Mouse (Mus musculus): ENCODE data around the gene 1700001J03Rik. TPM values are rescaled to one million over a fixed set of nuclear protein-coding genes. Genes with fewer than 3 reads are reported as not detected.
"Not testable (repeated sequence)": the region's sequence is repeated elsewhere in the genome, so short reads cannot be mapped to it uniquely, and the experiment has no call there.

The 1700001J03Rik gene
- total RNA-seq (2014; rRNA removed) (not detected in 2 replicates), polyA plus RNA-seq (2015; fragmentation: Nextera tagmentation; extraction: Ambion mirVana) (not detected in 2 replicates)

GRCm38 (mm10) chr5:146185204-146185603 is at the start of gene 1700001J03Rik:
Gene 1700001J03Rik, minus strand, starts transcription at chr5:146185304.
- not testable (repeated sequence) for H3K4me1 ChIP-seq (ENCODE audit: insufficient read depth); H3K27ac ChIP-seq (ENCODE audit: low read depth, low read length); H3K4me3 ChIP-seq (ENCODE audit: low read depth, low read length); H3K9ac ChIP-seq; DNase-seq; ATAC-seq; H3K9me3 ChIP-seq (ENCODE audit: low read length); H3K4me2 ChIP-seq (ENCODE audit: low read depth); H3K36me3 ChIP-seq (ENCODE audit: insufficient read depth); H3K27me3 ChIP-seq (ENCODE audit: insufficient read depth, low read length)
- 74% methylated on average over 4 of the region's 4 CpGs for WGBS

GRCm38 (mm10) chr5:146234336-146234735 is 49.2 kb upstream of the 1700001J03Rik start:
- no peak for DNase-seq
- H3K36me3 ChIP-seq (ENCODE audit: insufficient read depth), result no peaks in the 10 kb centered on the region
- no peaks in the 10 kb centered on the region for H3K27me3 ChIP-seq (ENCODE audit: insufficient read depth, low read length)
- H3K4me2 ChIP-seq (ENCODE audit: low read depth), result no peak overlapping the region
- no peak overlapping the region for H3K27ac ChIP-seq (ENCODE audit: low read depth, low read length)
- H3K9ac ChIP-seq, result no peak overlapping the region
- 88% methylated on average over 1 of the region's 1 CpGs for WGBS
- 0 out of 2 replicates have a peak, but pooled peaks cover 5% of the 10 kb centered on the region for H3K4me1 ChIP-seq (ENCODE audit: insufficient read depth)
- ATAC-seq, result no peak
- no peak overlapping the region for H3K4me3 ChIP-seq (ENCODE audit: low read depth, low read length)
- no peak for TF ChIP-seq CTCF (IDR thresholded peaks at IDR 0.05; ENCODE audit: low read depth)
- H3K9me3 ChIP-seq (ENCODE audit: low read length), result no peaks in the 10 kb centered on the region

GRCm38 (mm10) chr5:146232816-146233215 is 47.7 kb upstream of the 1700001J03Rik start:
- Histone ChIP-seq H3K9ac (peak overlapping the region; percentile 79; the same call in 1 of the 2 replicates), H3K4me3 (ENCODE audit: low read depth, low read length) (peak overlapping the region; percentile 78), H3K4me2 (ENCODE audit: low read depth) (peak overlapping the region; percentile 73), H3K4me1 (ENCODE audit: insufficient read depth) (0 out of 2 replicates have a peak, but pooled peaks cover 5% of the 10 kb centered on the region), H3K27me3 (ENCODE audit: insufficient read depth, low read length) (no peaks in the 10 kb centered on the region), H3K9me3 (ENCODE audit: low read length) (no peaks in the 10 kb centered on the region), H3K36me3 (ENCODE audit: insufficient read depth) (no peaks in the 10 kb centered on the region), H3K27ac (ENCODE audit: low read depth, low read length) (no peak overlapping the region)
- ATAC-seq, result no peak
- no peak for TF ChIP-seq CTCF (IDR thresholded peaks at IDR 0.05; ENCODE audit: low read depth)
- no peak for DNase-seq
- 32% methylated on average over 11 of the region's 11 CpGs for WGBS

- H3K36me3 ChIP-seq (ENCODE audit: insufficient read depth), result no peaks in the 10 kb centered on the region
- ATAC-seq, result no peak
- DNase-seq, result no peak
Measured at GRCm38 (mm10) chr5:146232056-146232675, 47.1 kb upstream of the 1700001J03Rik start.

GRCm38 (mm10) chr5:146231655-146231996 is 46.5 kb upstream of the 1700001J03Rik start:
- peak; percentile 37 for DNase-seq
- no peak for ATAC-seq

More at GRCm38 (mm10) chr5:146232056-146232675, 47.1 kb upstream of the 1700001J03Rik start:
- Histone ChIP-seq H3K9ac (peak overlapping the region; percentile 79), H3K4me2 (ENCODE audit: low read depth) (peak overlapping the region; percentile 73), H3K27ac (ENCODE audit: low read depth, low read length) (no peak overlapping the region), H3K9me3 (ENCODE audit: low read length) (no peaks in the 10 kb centered on the region), H3K4me3 (ENCODE audit: low read depth, low read length) (peak overlapping the region; percentile 78), H3K4me1 (ENCODE audit: insufficient read depth) (0 out of 2 replicates have a peak, but pooled peaks cover 5% of the 10 kb centered on the region), H3K27me3 (ENCODE audit: insufficient read depth, low read length) (no peaks in the 10 kb centered on the region)
- TF ChIP-seq CTCF (IDR thresholded peaks at IDR 0.05; ENCODE audit: low read depth), result no peak
- 25% methylated on average over 6 of the region's 6 CpGs for WGBS

GRCm38 (mm10) chr5:146230864-146231654 is 46.0 kb upstream of the 1700001J03Rik start, which contains the start of gene Cdk8:
Gene Cdk8, plus strand, starts transcription at chr5:146231230.
- WGBS, result under 1% methylated on average over 74 of the region's 102 CpGs
- H3K4me2 ChIP-seq (ENCODE audit: low read depth), result peak within 1 kb of the TSS; percentile 73
- no peak for TF ChIP-seq CTCF (IDR thresholded peaks at IDR 0.05; ENCODE audit: low read depth)
- H3K9me3 ChIP-seq (ENCODE audit: low read length), result no peaks in the 10 kb centered on the region
- peak within 1 kb of the TSS; percentile 78 for H3K4me3 ChIP-seq (ENCODE audit: low read depth, low read length)
- ATAC-seq (peak; percentile 95), DNase-seq (peak; percentile 98)
- H3K9ac ChIP-seq, result peak within 1 kb of the TSS; percentile 79
- H3K36me3 ChIP-seq (ENCODE audit: insufficient read depth), result no peaks in the 10 kb centered on the region
- 0 out of 2 replicates have a peak, but pooled peaks cover 5% of the 10 kb centered on the region for H3K4me1 ChIP-seq (ENCODE audit: insufficient read depth)
- H3K27me3 ChIP-seq (ENCODE audit: insufficient read depth, low read length), result no peaks in the 10 kb centered on the region
- peak within 1 kb of the TSS; percentile 94 for H3K27ac ChIP-seq (ENCODE audit: low read depth, low read length)

More at GRCm38 (mm10) chr5:146231655-146231996, 46.5 kb upstream of the 1700001J03Rik start:
- Histone ChIP-seq H3K4me3 (ENCODE audit: low read depth, low read length) (peak overlapping the region; percentile 78), H3K9ac (peak overlapping the region; percentile 79), H3K4me1 (ENCODE audit: insufficient read depth) (0 out of 2 replicates have a peak, but pooled peaks cover 5% of the 10 kb centered on the region), H3K4me2 (ENCODE audit: low read depth) (peak overlapping the region; percentile 73), H3K36me3 (ENCODE audit: insufficient read depth) (no peaks in the 10 kb centered on the region), H3K9me3 (ENCODE audit: low read length) (no peaks in the 10 kb centered on the region), H3K27ac (ENCODE audit: low read depth, low read length) (peak overlapping the region; percentile 94), H3K27me3 (ENCODE audit: insufficient read depth, low read length) (no peaks in the 10 kb centered on the region)
- TF ChIP-seq CTCF (IDR thresholded peaks at IDR 0.05; ENCODE audit: low read depth), result no peak
- 3% methylated on average over 19 of the region's 19 CpGs for WGBS
